Mouse (Mus musculus) megakaryocyte, embryonic 14.5 days (primary cell): ENCODE measurements around the gene Sox15.

Source experiments
- FLI1 ChIP-seq: IDR thresholded peaks from 2 replicates; pipeline ENCODE4 v1.6.1; 2012; ENCODE audit warnings: low read length, inconsistent platforms, mixed read lengths
- GATA1 ChIP-seq: IDR thresholded peaks from 3 replicates; pipeline ENCODE4 v1.6.1; 2012; ENCODE audit warnings: mixed read lengths, low read length, inconsistent platforms, borderline replicate concordance

- TF ChIP-seq GATA1: no peak
- no peak for TF ChIP-seq FLI1
Observed at GRCm38 (mm10) chr11:69629802-69630201, 25.3 kb upstream of the Sox15 start.
